26 mouse cellular contexts compared by ENCODE assay signal in genomic region chr3:105501071-105501470, GRCm38 (mm10). TPM values are rescaled to one million over a fixed set of nuclear protein-coding genes. Genes with fewer than 3 reads are reported as not detected.
"Had no signal": no experiment of that assay in that cellular context is flagged by ENCODE, and none has a peak within 500 bp of the region (broad histone marks: within the 10 kb centered on the region; RNA-seq: fewer than 3 reads in every experiment).

No protein-coding gene starts in this region.

- H3K4me2 ChIP-seq: heart, embryonic 12.5 days; hindbrain, embryonic 12.5 days; hindbrain, embryonic 14.5 days; intestine, embryonic 15.5 days; limb, embryonic 12.5 days; liver, embryonic 11.5 days; liver, embryonic 13.5 days; liver, embryonic 15.5 days had no signal

- ATAC-seq: hindbrain, embryonic 16.5 days; inflammation-experienced regulatory T-cells, adult 6 months; intestine, embryonic 15.5 days; intestine, postnatal 0 days; liver, postnatal 0 days had no signal

- H3K4me3 ChIP-seq: gastrocnemius, adult 2 months; heart, embryonic 10.5 days; heart, embryonic 12.5 days; hindbrain, embryonic 10.5 days; hindbrain, embryonic 12.5 days; intestine, embryonic 15.5 days; layer of hippocampus, adult 2 months; left cerebral cortex, adult 2 months; limb, embryonic 10.5 days; limb, embryonic 12.5 days; liver, embryonic 13.5 days; liver, embryonic 15.5 days had no signal

- H3K27me3 ChIP-seq: heart, embryonic 12.5 days; hindbrain, embryonic 12.5 days; intestine, embryonic 15.5 days; liver, embryonic 13.5 days; liver, embryonic 15.5 days had no signal

- H3K9ac ChIP-seq: heart, embryonic 12.5 days; hindbrain, embryonic 12.5 days; hindbrain, embryonic 14.5 days; intestine, embryonic 15.5 days; limb, embryonic 12.5 days; liver, embryonic 13.5 days; liver, embryonic 15.5 days; liver, postnatal 0 days had no signal

- H3K36me3 ChIP-seq: heart, embryonic 10.5 days; heart, embryonic 12.5 days; hindbrain, embryonic 10.5 days; hindbrain, embryonic 12.5 days; intestine, embryonic 15.5 days; limb, embryonic 10.5 days; limb, embryonic 12.5 days; liver, embryonic 13.5 days; liver, embryonic 15.5 days had no signal

- H3K27ac ChIP-seq: gastrocnemius, adult 2 months; heart, embryonic 10.5 days; hindbrain, embryonic 10.5 days; hindbrain, embryonic 12.5 days; hindbrain, embryonic 14.5 days; intestine, embryonic 15.5 days; layer of hippocampus, adult 2 months; left cerebral cortex, adult 2 months; limb, embryonic 10.5 days; limb, embryonic 12.5 days; liver, embryonic 13.5 days; liver, embryonic 15.5 days had no signal

- DNase-seq: gastrocnemius, adult 2 months; gastrocnemius, postnatal 10 days; gastrocnemius, postnatal 25 days; heart, adult 18-20 months; heart, postnatal 10 days; heart, postnatal 4 days; kidney, adult 18-20 months; kidney, postnatal 36 days; liver; liver, embryonic 13.5 days; liver, postnatal 0 days had no signal

- H3K4me1 ChIP-seq: limb, embryonic 12.5 days; liver, embryonic 13.5 days; liver, embryonic 15.5 days had no signal

- H3K9me3 ChIP-seq: heart, embryonic 10.5 days; heart, embryonic 12.5 days; hindbrain, embryonic 10.5 days; hindbrain, embryonic 12.5 days; intestine, embryonic 15.5 days; limb, embryonic 10.5 days; limb, embryonic 12.5 days; liver, embryonic 13.5 days; liver, embryonic 15.5 days had no signal

RNA-seq across cellular contexts. Expression of gene Kcnd3, which starts 48.9 kb away (rescaled TPM):
- polyA plus RNA-seq: inflammation-experienced regulatory T-cells, adult 6 months had no signal
